9 mouse cellular contexts compared by ENCODE assay signal in the genomic region with DNA sequence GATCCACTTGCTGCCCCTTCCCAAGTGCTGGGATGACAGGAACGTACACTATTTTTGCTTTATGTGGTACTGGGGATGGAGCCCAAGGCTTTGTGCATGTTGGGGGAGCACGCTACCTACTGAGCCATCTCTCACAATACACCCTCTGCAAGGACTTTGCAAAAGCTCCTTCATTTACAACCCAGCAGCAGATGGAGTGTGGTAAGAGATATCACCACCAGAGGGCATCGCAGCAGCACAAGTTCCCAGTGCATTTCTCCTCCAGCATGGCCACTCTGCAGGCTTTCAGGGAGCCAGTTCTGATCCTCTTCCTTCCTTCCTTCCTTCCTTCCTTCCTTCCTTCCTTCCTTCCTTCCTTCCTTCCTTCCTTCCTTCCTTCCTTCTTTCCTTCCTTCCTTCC. TPM values are rescaled to one million over a fixed set of nuclear protein-coding genes. Genes with fewer than 3 reads are reported as not detected.
DNase-seq lines count a peak whose midpoint lies in the region; ATAC-seq and TF ChIP-seq lines count a peak whose summit lies in the region.
"Had no signal": no experiment of that assay in that cellular context is flagged by ENCODE, and none has a peak within 500 bp of the region (broad histone marks: within the 10 kb centered on the region; RNA-seq: fewer than 3 reads in every experiment).

No protein-coding gene starts in this region.

- peak overlapping the region; percentile 17; the same call in 1 of the 2 replicates for H3K27ac ChIP-seq in ES-Bruce4 (ENCODE audit: insufficient read depth, low read length)
- no peak overlapping the region for H3K27ac ChIP-seq in embryonic facial prominence, embryonic 11.5 days (replicated peaks; ENCODE audit: low read depth, low read length)
- H3K27ac ChIP-seq: limb, embryonic 12.5 days had no signal

- no peaks in the 10 kb centered on the region for H3K36me3 ChIP-seq in ES-Bruce4 (ENCODE audit: control insufficient read depth, insufficient read depth, low read length, poor library complexity, severe bottlenecking)
- no peaks in the 10 kb centered on the region for H3K36me3 ChIP-seq in embryonic facial prominence, embryonic 11.5 days (replicated peaks; ENCODE audit: control insufficient read depth, insufficient read depth, low read depth, low read length)
- H3K36me3 ChIP-seq: limb, embryonic 12.5 days had no signal

- no peaks in the 10 kb centered on the region for H3K27me3 ChIP-seq in ES-Bruce4 (ENCODE audit: control insufficient read depth, insufficient read depth, low read length, poor library complexity, severe bottlenecking)
- no peaks in the 10 kb centered on the region for H3K27me3 ChIP-seq in embryonic facial prominence, embryonic 11.5 days (ENCODE audit: control insufficient read depth, insufficient read depth, low read length)
- H3K27me3 ChIP-seq: limb, embryonic 12.5 days had no signal

- no peak for TF ChIP-seq POLR2A in ES-Bruce4 (IDR thresholded peaks at IDR 0.05; ENCODE audit: insufficient read depth, low read length)

- peak; percentile 77 for DNase-seq in adrenal gland, postnatal 14 days
- peak; percentile 77 for DNase-seq in embryonic facial prominence, embryonic 11.5 days (ENCODE audit: low spot score)
- DNase-seq in heart, postnatal 36 days: peak; percentile 22 to 45
- DNase-seq in layer of hippocampus, adult 9-10 months (ENCODE audit: low spot score): peak; percentile 67
- peak; percentile 51 for DNase-seq in lung, postnatal 25 days (ENCODE audit: low spot score)
- DNase-seq in right cerebral cortex, postnatal 10 days (ENCODE audit: low spot score in 2 of 2): peak; percentile 80 to 85
- no peak for DNase-seq in MN1 (ENCODE audit: low spot score)

- H3K4me2 ChIP-seq in embryonic facial prominence, embryonic 11.5 days (ENCODE audit: low read depth, low read length): no peak overlapping the region
- H3K4me2 ChIP-seq: limb, embryonic 12.5 days had no signal

- TF ChIP-seq CTCF in ES-Bruce4 (IDR thresholded peaks at IDR 0.05; ENCODE audit: low read depth, low read length): peak; percentile 90

- no peak overlapping the region for H3K4me3 ChIP-seq in ES-Bruce4 (ENCODE audit: low read depth, low read length)
- no peak overlapping the region for H3K4me3 ChIP-seq in embryonic facial prominence, embryonic 11.5 days (ENCODE audit: low read depth, low read length)
- H3K4me3 ChIP-seq: limb, embryonic 12.5 days had no signal

- intact Hi-C loops in heart, postnatal 36 days (cut with DNase I): loop anchor here (1.0 kb wide), 1 partner anchor 66 kb away; no protein-coding TSS in a partner anchor

- H3K4me1 ChIP-seq in ES-Bruce4 (ENCODE audit: control insufficient read depth, insufficient read depth, low read length): peaks cover 16% of the 10 kb centered on the region
- no peaks in the 10 kb centered on the region for H3K4me1 ChIP-seq in embryonic facial prominence, embryonic 11.5 days (ENCODE audit: control insufficient read depth, insufficient read depth, low read length)
- H3K4me1 ChIP-seq: limb, embryonic 12.5 days had no signal

- 15% methylated on average over 3 of the region's 3 CpGs for WGBS in embryonic facial prominence, embryonic 11.5 days

- peak; percentile 45; the same call in 1 of the 2 replicates for TF ChIP-seq EP300 in ES-Bruce4 (IDR thresholded peaks at IDR 0.05; ENCODE audit: insufficient read depth, low read depth, low read length)

- H3K9me3 ChIP-seq in ES-Bruce4 (replicated peaks; ENCODE audit: control insufficient read depth, insufficient read depth, low read length, poor library complexity, severe bottlenecking): no peaks in the 10 kb centered on the region
- H3K9me3 ChIP-seq in embryonic facial prominence, embryonic 11.5 days (replicated peaks; ENCODE audit: control insufficient read depth, low read length): no peaks in the 10 kb centered on the region
- H3K9me3 ChIP-seq: limb, embryonic 12.5 days had no signal

- no peak overlapping the region for H3K9ac ChIP-seq in ES-Bruce4 (ENCODE audit: low read depth, poor library complexity, severe bottlenecking)
- no peak overlapping the region for H3K9ac ChIP-seq in embryonic facial prominence, embryonic 11.5 days (replicated peaks; ENCODE audit: low read length)
- H3K9ac ChIP-seq: limb, embryonic 12.5 days had no signal

- no peak for ATAC-seq in embryonic facial prominence, embryonic 11.5 days (replicated peaks; ENCODE audit: insufficient number of reproducible peaks, low FRiP score, low TSS enrichment, low read depth)

RNA-seq across cellular contexts. Expression of gene Nwd1, which starts 33.6 kb away (rescaled TPM):
- polyA plus RNA-seq in ES-Bruce4 (2011; ENCODE audit: insufficient read depth, insufficient read length, low read depth, missing spikeins): 0.91 and 0.94 TPM in 2 replicates
- 0.41 and 0.60 TPM in 2 replicates for total RNA-seq in adrenal gland, postnatal 14 days (2021)
- polyA plus RNA-seq in embryonic facial prominence, embryonic 11.5 days (2014; fragmentation: Nextera tagmentation; extraction: Ambion mirVana): not detected in 2 replicates
- under 1 TPM; 0.24 to 0.25 TPM for total RNA-seq in heart, postnatal 36 days (2021)
- polyA plus RNA-seq: limb, embryonic 12.5 days had no signal

RNA-seq across cellular contexts. Expression of gene Sin3b, which starts 43.0 kb away (rescaled TPM):
- polyA plus RNA-seq in ES-Bruce4 (2011; ENCODE audit: insufficient read depth, insufficient read length, low read depth, missing spikeins): 196 and 208 TPM in 2 replicates
- 190 and 198 TPM in 2 replicates for total RNA-seq in adrenal gland, postnatal 14 days (2021)
- 158 and 171 TPM in 2 replicates for polyA plus RNA-seq in embryonic facial prominence, embryonic 11.5 days (2014; fragmentation: Nextera tagmentation; extraction: Ambion mirVana)
- total RNA-seq in heart, postnatal 36 days (2021): 10 to 100 TPM; 77.3 to 80.6 TPM
